Mouse (Mus musculus): ENCODE measurements around the gene Timp3.

DNA sequence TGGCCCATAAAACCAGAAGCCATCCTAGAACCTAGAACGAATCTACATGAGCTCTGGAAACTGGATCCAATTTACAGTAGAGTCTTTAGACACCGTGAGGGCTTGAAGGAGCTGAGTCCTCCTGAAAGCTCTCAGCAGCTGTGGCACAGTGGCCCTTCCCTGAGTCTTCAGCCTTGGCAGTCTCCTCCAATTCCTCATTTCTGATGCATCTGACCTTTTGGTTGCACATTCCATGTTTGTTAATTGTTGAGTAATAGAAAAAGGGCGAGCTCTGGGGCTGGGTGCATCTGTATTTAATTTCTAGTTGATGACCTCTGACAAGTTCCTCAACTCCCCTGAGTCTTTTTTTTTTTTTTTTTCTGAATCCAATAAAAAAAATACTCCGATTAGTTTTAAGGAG is 28.0 kb downstream of the Timp3 start:
- TF ChIP-seq CTCF (IDR thresholded peaks at IDR 0.05 in 2 of 3, conservative IDR thresholded peaks at IDR 0.05 in 1 of 3; ENCODE audit: control insufficient read depth in 1 of 3, insufficient read depth in 1 of 3, low read depth in 2 of 3, low read length in 3 of 3, poor library complexity in 1 of 3, severe bottlenecking in 1 of 3) (no peak), NRF1 (IDR thresholded peaks at IDR 0.05; ENCODE audit: insufficient read depth, low read depth, low read length, poor library complexity, severe bottlenecking) (no peak), POLR2A (IDR thresholded peaks at IDR 0.05; ENCODE audit: control insufficient read depth in 1 of 2, insufficient read depth in 1 of 2, low read depth in 1 of 2, low read length in 2 of 2, poor library complexity in 1 of 2) (no peak), HCFC1 (IDR thresholded peaks at IDR 0.05; ENCODE audit: low read depth, low read length) (no peak), ZNF384 (IDR thresholded peaks at IDR 0.05; ENCODE audit: low read depth, low read length) (no peak), GATA1 (IDR thresholded peaks at IDR 0.05; ENCODE audit: low read depth, low read length) (no peak), JUND (IDR thresholded peaks at IDR 0.05; ENCODE audit: low read depth, low read length) (no peak), RCOR1 (IDR thresholded peaks at IDR 0.05; ENCODE audit: low read depth, low read length) (no peak), ZC3H11A (IDR thresholded peaks at IDR 0.05; ENCODE audit: low read depth, low read length) (no peak)

Measured in MEL (cell line).